Mouse (Mus musculus) adrenal gland, postnatal 4 days (tissue): Measurements from ENCODE around the gene Immp2l. TPM values are rescaled to one million over a fixed set of nuclear protein-coding genes. Genes with fewer than 3 reads are reported as not detected.

Experiments used
- DNase-seq, 2 experiments: peaks; one replicate each; pipeline ENCODE4 v3.0.0; 2021 to 2022; ENCODE audit warnings: low spot score in 2 of 2, mixed read lengths in 2 of 2
- total RNA-seq, 2 experiments: library from RNA; stranded (reverse); gene quantifications; 2 replicates each; pipeline ENCODE4 v1.2.3; 2021

Gene Immp2l
- total RNA-seq, 2 experiments from 2014 or later, result 8.6 to 9.8 TPM

DNA sequence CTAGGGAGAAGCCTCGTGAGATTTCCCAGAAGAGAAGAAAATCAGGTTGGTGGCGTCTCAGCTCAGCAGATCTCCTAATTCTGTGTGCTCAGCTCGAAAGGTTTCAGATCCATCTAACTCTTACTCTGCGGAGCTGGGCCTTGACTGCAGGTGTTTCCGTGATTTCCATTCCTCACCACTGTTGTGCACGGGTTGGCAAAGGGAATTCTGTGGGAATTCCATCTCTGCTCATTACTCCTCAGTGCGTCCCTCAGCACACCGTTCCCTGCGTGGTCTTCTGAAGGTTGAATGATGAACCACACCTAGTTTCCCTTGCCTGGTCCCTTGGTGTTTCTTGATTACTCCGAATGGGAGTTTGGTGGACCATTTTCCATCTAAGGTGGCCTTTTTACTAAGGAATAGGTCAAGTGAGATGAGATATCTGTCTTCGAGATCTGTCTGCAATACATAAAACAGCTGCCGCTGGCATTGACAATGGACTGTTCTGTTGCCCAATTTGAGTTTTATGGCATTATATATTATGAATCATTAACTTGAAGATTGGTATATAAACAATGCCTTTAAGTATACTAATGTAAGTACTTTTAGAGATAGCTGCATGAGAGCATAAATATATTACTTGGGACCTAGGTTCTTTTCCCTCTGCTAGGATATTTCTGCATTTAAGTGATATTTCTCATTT, 23.3 kb downstream of the Immp2l start:
- no peak for DNase-seq

DNA sequence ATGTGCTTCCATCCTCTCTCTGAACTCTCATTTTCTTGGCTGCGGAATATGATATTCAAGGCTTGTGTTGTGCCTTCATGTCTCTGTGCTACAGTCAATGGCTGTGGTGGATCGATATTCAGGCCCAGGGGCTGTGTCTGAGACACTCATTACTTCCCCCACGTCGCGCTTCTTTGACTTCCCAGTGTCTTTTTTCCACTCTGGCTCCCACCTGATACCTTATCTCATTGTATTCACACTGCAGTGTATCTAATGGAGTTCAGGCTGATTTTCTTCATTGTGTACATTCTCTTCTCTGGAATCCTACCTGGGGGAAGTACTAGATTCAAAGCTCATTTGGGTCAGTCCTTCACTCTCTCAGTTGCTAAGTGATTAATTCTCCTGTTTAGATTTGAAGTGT, 27.1 kb downstream of the Immp2l start:
- no peak for DNase-seq

DNA sequence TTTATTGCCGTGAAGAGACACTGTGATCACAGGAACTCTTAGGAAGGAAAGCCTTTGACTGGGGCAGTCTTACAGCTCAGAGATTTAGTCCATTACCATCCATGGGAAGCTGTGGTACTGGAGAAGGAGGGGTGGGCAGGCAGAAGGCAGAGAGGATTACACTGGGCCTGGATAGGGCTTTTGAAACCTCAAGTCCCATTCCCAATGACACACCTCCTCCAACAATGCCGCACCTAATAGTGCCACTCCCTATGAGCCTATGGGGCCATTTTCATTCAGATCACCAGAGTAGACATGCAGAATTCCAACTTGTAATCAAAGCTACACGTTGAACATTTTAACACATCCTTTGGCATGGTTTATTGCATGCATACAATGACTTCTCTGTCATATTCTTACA, 29.0 kb downstream of the Immp2l start:
- no peak for DNase-seq

DNA sequence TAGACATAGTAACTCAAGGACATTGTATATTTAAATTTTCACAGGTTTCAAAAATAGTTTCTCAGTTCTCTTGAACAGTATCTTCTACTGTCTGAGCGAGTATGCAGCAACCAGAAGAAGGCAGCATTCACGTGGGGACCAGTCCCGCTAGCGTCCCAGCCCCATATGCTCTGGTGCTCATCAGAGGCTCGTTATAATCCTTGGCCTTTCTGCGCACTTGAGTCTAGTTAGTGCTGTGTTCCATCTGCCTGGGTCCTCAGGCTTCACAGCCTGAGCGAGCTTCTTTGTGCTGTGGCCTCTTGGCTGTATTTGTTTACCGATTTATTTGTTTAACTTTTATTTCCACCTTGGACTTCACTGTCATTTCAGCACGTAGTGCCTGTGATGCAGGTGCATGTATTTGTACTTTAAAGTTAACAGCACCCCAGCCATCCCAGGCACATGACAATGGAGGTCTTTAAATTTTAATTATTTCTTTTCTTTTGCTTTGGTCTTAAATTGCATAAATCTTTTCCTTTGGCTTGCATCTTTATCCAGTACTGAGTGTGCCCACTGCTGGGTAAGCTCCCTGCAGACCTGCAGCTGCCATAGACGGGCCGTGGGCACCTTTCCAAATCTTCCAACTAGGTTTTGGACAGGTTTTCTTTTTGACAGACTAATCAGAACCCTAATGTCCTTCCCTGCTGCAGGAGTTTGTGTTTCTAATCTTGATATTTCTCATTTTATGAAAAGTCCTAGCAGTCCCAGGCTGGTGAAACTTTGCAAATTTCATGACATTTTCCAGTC, 30.3 kb downstream of the Immp2l start:
- DNase-seq, result no peak

DNA sequence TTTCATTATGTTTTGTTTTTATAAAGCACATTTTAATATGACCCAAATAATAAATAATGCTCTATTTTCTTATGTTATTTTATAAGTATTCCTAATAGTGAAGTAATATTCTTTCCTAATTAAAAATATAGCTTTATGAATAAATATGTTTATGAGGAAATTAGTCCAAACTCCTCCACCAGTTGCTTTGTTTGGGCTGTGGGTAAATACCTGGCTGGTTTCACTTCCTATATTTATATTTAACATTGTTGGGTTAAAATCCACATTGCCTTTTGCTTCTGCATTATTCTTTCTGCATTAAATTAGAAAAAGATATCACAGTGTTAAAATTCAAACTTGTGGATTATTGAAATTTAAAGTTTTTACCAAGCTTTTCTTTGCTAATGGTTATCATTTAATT, 32.1 kb downstream of the Immp2l start:
- DNase-seq, result no peak

DNA sequence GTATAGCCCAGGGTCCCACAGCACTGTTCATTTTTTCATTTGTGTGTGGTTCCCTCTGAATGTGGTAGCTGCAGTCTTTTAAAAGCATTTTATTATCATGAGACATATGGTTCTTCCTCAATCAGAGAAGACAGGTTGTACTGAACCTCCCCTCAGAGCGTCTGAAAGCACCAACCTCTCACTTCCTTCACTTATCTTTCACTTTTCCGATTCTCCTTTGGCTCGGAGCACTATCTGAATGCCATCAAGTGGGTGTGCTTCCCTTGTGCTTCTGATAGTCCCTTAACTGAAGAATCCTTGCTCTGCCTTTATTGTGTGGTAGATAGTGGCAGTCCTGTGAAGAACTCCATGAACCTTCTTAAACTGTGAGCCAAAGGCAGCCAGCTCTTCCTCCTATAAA, 39.4 kb downstream of the Immp2l start:
- DNase-seq, result no peak

DNA sequence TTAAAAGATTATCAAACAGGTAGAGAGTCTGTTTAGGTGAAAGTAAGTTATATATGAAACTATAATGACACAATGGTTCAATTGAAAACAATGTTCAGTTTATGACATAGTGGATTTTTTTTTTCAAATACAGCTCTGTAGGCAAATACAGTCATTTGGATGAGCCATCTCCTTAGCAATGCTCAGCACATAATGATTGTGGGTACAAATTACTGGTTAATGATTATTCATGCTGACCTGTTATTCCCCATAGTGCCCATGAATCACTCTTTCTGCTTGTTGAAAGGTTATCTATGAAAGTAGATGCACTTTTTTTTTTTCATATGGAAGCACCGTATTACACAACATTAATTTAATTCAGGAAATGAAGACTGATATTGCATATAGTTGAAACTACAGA, 58.0 kb downstream of the Immp2l start:
- DNase-seq, result no peak

DNA sequence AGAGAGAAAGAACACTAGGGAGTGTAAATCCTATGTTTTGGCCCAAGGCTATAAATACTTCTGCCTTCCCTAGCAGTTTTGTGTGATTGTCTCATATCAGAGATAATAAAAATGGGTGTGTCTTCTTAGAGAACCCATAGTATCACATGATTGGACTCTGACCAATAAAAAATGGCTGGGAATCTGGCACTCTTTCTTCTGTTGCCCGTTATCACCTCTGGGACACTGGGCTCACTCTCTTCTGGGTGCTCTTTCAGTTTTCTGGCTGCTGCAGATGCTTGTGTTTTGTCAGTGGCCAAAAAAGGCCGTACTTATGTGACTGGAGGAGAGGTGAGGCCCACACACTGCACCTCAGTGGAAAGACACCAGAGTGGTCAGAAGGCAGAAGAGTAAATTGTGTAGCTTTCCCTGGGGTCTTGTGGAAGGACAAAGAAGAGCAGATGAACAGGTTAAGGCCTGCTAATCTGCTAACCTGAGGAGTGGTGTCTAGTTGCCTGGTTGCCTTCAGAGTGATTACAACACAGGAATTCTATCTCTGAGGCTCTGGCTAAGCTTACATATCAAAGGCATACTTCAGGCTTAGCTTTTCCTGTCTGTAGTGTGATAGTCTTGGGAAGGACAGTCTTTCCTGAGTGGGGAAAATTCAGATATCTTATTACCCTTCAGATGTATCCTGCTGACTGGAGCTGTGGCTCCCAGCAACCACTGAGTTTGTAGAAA, 60.6 kb downstream of the Immp2l start:
- no peak for DNase-seq

DNA sequence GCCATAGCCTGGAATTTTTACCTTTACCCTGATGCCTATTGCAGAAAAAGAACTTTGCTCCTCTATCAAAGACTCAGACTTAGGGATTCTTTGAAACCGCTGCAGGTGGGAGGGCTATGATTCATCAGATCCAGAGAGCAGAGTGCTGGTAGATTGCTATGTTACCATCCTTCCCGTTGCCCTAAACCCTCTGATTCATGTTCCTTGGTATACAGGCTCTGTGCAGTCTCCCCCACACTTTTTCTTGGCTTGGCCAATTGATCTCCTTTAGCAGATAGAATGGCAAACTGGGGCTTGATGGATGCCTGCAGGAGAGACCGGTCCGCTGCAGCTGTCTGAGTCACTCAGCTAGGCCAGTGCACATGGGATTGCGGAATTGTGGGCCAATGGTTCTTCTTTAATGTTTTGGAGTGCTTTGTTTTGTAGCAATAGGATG, 66.1 kb downstream of the Immp2l start:
- no peak for DNase-seq

DNA sequence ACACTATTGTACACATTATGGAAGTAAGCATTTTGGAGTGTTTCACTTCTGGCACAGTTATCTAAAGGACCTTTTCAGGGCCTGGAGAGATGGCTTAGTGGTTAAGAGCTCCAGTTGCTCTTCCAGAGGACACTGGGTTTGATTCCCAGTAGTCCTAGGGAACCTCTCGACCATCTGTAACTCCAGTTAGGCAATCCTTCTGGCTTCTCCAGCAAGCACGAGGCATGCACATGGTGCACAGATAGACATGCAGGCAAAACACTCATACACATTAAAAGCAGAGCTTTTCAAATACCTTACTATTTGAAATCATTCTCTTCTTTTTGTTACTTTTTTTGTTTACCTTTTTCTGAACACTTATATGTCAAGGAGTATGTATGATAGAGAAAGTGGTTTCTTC, 66.9 kb downstream of the Immp2l start:
- DNase-seq, result no peak

DNA sequence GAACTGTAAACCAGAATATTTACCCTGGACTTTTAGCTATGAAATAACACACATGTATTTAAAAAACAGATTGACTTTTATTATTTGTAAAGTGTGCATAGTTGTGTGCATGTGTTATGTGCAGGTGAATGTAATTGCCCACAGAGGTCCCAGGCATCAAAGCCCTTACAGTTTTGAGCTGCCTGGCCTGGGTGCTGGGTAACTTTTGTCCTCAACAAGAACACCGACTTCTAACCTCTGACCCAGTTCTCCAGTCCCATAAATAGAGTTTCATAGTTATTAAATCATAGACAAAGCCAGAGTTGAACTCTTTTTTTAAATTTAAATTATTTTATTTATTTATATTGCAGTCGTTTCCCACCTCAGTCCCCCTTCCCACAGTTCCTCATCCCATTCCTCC, 67.4 kb downstream of the Immp2l start:
- no peak for DNase-seq

DNA sequence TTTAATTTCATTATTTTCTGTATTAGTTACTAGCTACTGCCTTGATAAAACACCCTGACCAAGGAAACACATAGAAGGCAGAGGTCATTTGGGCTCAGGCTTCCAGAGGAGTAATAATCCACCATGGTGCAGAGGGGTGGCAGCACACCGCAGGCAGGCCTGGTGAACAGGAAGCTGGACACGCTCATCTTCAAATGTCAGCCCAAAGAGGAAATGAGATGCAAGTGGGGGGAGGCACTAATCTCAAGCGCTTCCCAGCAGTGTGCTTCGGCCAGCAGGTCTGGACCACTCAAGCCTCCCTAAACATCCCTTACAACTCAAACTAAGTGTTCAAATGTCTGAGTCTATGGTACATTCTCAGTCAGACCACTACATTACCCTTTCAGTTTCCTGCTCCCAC, 72.2 kb downstream of the Immp2l start:
- DNase-seq, result no peak

DNA sequence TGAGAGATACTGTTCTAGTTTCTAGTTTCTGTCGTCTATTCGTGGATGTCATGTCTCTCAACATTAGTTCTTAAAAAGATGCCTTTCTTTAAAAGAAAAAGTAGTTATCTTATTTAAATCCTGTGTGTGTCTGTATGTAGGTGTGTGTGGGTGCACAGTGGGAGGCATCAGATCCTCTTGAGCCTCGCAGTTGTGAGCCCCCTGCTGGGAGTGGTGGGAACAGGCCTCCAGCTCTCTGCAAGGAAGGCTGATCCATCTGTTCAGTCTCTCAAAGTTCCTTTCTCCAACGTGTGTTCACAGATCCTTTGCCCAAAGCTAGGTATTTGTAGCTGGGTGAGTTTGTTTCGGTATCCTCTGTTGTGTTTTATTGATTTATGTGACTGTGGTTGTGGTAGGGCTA, 73.5 kb downstream of the Immp2l start:
- no peak for DNase-seq

DNA sequence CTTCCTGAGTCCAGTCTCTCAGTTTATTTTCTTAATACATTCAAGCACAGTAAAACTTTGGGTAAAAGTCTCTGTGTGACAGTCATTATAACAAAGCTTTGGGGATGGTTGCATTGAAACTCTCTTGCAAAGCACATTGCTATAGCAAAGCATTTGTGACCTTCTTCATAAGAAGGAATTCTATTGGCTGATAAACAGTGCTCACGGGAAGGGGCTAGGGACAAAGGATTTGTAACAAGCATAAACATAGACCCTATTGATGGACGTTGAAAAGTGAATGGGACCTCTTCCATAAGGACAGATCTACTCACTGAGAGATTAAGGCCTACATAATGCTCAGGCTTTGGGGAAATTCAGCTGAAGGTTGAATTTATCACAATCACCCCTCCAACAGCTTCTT, 85.1 kb downstream of the Immp2l start:
- no peak for DNase-seq

DNA sequence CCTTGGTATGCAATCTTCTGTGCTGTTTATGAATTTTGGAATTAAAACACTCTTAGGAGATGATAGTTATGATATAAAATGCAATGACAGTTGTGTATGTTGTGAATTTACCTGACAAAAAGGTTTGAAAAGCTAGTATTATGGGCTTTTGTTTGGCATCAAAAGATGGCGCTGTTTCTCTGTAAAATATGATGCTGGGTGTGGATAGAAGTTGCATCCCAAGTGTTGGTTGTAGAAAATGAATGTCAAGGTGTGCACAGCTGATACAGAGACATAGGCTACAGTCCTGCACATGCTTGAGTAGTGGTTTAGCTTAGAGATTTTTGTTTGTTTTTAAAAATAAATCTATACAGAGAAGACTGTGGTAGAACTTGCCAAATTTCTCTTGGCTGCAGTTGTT, 87.6 kb downstream of the Immp2l start:
- no peak for DNase-seq

DNA sequence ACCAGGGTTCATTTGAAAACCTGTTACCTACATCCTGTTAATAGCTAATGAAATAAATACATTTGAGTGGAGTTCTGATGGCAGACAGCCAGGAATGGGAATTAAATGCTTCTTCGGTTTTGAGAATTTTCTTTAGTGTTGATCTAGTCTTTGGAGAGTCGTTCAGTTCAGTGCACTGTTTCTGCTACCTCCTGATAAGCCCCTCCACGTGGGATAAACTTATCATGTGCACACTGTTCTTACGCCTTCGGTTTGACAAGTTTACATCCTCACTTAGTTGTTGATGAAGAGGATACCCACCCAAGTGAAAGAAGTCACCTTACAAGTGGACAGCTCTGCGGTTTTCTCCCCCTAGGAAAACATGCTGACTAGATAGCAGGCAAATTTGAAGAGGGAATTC, 88.2 kb downstream of the Immp2l start:
- no peak for DNase-seq

DNA sequence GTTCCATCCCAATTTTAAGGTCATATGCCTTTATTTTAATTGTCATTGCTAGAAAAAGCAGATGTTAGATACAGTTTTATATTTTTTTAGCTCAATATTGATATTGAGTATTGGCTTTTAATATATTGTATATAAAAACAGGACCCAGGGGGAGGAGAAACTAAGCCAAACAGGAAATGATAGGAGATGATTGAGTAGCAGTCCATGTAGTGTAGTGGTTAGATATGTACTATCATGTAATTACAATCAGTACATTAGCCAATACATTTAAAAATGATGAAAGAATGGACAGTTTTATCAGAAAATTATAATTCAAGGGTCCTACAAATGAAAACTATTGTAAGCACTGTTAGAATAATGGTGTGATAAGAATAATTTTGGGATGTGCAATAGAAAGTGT, 94.5 kb downstream of the Immp2l start:
- no peak for DNase-seq

DNA sequence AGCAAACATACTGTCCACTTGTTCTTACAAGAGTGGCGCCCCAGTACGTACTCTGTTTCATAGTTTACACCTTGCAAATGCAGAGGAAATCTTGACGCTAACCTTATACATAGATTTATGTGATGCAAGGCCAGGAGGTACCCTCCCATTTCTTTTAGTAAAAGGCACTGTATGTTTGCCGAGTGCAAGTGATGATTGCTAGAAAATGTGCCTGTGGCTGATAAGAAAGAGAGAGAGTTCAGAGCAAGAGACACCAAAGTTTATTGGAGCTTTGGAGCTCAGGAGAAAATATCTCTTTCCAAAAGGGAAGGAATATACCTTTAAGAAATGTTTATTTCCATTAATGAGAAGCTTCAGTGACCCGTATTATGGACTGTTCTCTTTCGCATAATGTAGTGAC, 95.8 kb downstream of the Immp2l start:
- no peak for DNase-seq

DNA sequence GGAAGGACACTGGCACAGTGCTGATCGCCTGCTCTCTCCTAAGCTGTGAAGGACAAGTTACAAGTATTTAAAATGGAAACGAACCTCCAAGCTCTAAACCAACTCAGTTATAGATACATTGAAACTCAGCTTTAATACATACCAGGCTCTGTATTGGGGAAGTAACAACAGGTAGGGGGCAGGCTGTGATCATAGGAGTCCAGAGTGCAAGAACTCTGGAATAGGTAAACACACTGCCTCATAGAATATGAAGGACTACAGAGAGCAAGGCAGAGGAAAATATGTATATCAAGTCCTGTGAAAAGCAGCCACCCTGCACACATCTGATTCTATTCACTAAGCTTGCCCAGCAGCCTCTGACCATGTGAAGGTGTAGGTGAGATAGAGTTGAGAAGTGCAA, 99.3 kb downstream of the Immp2l start:
- no peak for DNase-seq

DNA sequence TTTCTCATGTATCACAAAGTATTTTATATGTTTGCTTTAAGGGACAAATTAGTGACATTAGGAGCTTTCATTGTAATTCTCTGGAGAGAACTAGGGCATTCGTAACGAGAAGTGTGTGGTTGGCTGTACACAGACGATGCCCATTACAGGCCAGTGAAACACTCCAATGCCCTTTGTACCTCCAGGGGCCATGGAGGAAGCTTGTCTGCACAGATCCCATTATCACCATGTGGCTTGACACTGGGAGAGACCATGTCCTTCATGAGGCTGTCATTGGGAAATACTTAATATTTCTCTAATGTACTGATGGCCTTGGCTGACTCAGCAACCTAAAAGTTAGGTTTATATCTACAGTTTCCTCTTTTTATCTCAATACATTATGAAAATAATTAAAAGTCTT, 111.0 kb downstream of the Immp2l start:
- no peak for DNase-seq

DNA sequence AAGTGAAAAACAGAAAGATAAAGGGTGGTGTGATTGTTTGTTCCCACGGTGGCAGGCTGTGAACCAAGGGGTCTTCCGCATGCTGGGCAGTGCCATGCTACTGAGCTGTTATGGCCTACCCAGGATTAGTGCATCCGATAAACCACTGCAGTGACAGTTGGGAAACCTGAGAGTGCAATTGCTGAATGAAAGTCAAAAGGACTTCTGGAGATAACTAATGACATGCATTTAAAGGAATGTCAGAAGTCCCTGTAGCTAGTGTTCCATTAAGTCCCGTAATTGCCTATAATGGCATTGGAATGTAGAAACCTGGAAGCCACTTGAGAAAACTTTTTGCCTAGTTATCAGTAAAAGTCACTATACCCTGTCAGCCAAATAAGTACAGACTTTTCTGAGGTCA, 135.7 kb downstream of the Immp2l start:
- no peak for DNase-seq

DNA sequence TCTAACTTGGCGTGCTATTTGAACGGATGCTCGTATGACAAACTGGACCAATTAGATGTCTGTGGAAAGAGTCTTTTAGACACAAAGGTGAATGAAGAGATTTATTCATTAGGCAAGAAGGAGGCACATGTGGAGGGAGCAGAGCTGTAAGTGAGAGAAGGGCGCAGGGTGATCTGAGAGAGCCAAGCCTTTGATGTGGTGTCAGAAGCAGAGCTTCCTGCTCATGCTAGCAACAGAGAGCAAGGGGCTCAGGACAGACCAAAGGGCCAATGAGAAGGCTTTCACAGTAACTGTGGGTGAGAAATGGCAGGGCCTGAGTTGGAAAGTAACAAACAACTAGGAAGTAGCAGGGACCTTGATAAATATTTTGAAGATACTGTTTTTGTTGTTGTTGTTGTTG, 143.9 kb downstream of the Immp2l start:
- no peak for DNase-seq
